Comparison of ENCODE assay signal across 9 mouse cellular contexts in the genomic region with DNA sequence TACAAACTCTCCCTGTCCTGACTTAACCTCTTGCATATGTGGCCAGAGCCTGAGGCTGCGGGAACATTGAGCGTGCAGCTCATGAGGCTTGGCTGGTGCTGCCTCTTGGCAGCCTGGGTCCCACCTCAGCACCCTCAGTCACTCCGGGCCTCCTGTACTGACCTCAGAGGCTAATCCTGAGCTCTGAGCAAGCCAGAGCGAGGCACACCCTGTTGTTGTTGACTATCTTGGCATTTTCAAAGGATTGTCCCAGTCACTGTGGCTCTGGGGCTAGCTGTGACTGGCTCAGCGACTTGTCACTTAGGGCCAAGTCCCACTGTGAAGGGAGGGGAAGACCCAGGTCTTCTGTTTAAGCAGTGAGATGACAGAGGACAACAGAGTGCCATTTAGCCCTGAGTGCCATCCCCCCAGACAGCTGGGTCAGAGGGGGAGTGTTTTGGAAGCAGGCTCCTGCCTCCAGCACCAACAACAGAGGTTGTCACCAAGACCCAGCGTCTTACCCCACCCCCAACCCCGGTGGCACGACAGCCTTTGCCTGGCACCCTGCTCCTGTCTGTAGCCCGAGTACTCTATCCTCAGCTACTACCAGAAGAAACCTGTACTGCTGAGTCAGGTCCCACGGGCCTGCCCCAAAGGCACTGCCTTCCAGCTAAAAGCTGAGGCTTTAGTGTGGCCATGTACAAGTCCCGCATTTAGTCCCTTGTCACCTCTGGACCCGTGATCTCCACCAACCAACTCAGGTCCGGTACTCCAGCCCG. TPM values are rescaled to one million over a fixed set of nuclear protein-coding genes. Genes with fewer than 3 reads are reported as not detected.
DNase-seq lines count a peak whose midpoint lies in the region; ATAC-seq lines count a peak whose summit lies in the region.
"Had no signal": no experiment of that assay in that cellular context is flagged by ENCODE, and none has a peak within 500 bp of the region (broad histone marks: within the 10 kb centered on the region; RNA-seq: fewer than 3 reads in every experiment).

No protein-coding gene starts in this region.

- H3K9me3 ChIP-seq in limb, embryonic 10.5 days (replicated peaks): no peaks in the 10 kb centered on the region

- no peak for ATAC-seq in erythroblast, adult 5-6 weeks (replicated peaks; ENCODE audit: low FRiP score, poor library complexity, severe bottlenecking)

- peak; percentile 46 to 47 for DNase-seq in frontal cortex, postnatal 10 days (ENCODE audit: low spot score in 2 of 2)
- no peak for DNase-seq in frontal cortex, postnatal 14 days (ENCODE audit: low spot score in 2 of 2)
- peak; percentile 51 for DNase-seq in urinary bladder, postnatal 25 days (ENCODE audit: low spot score)
- DNase-seq in urinary bladder, postnatal 4 days (ENCODE audit: low spot score in 2 of 2): no peak
- peak; percentile 80 for DNase-seq in heart, adult 8-10 months (ENCODE audit: low spot score)
- no peak for DNase-seq in limb, embryonic 10.5 days (ENCODE audit: low spot score)
- no peak for DNase-seq in spleen, postnatal 10 days (ENCODE audit: low spot score in 2 of 2)

- H3K27me3 ChIP-seq in limb, embryonic 10.5 days (ENCODE audit: low read depth, poor library complexity, severe bottlenecking): no peaks in the 10 kb centered on the region

- no peak overlapping the region for H3K4me3 ChIP-seq in limb, embryonic 10.5 days

- peaks cover 22% of the 10 kb centered on the region; the same call in 1 of the 2 replicates for H3K4me1 ChIP-seq in limb, embryonic 10.5 days

- H3K36me3 ChIP-seq in limb, embryonic 10.5 days: no peaks in the 10 kb centered on the region

- 65% methylated on average over 14 of the region's 14 CpGs for WGBS in limb, embryonic 10.5 days

- H3K27ac ChIP-seq in limb, embryonic 10.5 days: peak overlapping the region; percentile 38; the same call in 1 of the 2 replicates

RNA-seq across cellular contexts. Expression of a gene that starts 6.5 kb away (rescaled TPM):
- 1 to 10 TPM in 2 of 4 experiments, under 1 TPM in 2; 0.71 to 4.8 (median 1.6) TPM for total RNA-seq in heart, adult 8-10 months (2022)
- polyA plus RNA-seq in limb, embryonic 10.5 days (2016; fragmentation: Nextera tagmentation; extraction: Ambion mirVana): 7.6 and 10.0 TPM in 2 replicates
- total RNA-seq in erythroblast, adult 5-6 weeks (2015; ENCODE audit: low replicate concordance): not detected in 2 replicates
- total RNA-seq in erythroblast, adult 5-6 weeks (2017; ENCODE audit: low replicate concordance): not detected in 2 replicates
- total RNA-seq: left cerebral cortex, postnatal 25 days had no signal

RNA-seq across cellular contexts. Expression of a gene that starts 23.9 kb away (rescaled TPM):
- total RNA-seq in heart, adult 8-10 months (2022): 1 to 10 TPM; 2.6 to 3.8 (median 3.4) TPM
- polyA plus RNA-seq in limb, embryonic 10.5 days (2016; fragmentation: Nextera tagmentation; extraction: Ambion mirVana): 0.13 and 0.16 TPM in 2 replicates
- not detected in 2 replicates for total RNA-seq in erythroblast, adult 5-6 weeks (2015; ENCODE audit: low replicate concordance)
- not detected in 2 replicates for total RNA-seq in erythroblast, adult 5-6 weeks (2017; ENCODE audit: low replicate concordance)

RNA-seq across cellular contexts. Expression of a gene that starts 26.0 kb away (rescaled TPM):
- total RNA-seq in heart, adult 8-10 months (2022): 1,000 to 10,000 TPM in 2 of 4 experiments, 100 to 1,000 TPM in 2; 843 to 1,156 (median 1,037) TPM
- polyA plus RNA-seq in limb, embryonic 10.5 days (2016; fragmentation: Nextera tagmentation; extraction: Ambion mirVana): 6.2 and 7.7 TPM in 2 replicates
- not detected in 2 replicates for total RNA-seq in erythroblast, adult 5-6 weeks (2015; ENCODE audit: low replicate concordance)
- not detected in 2 replicates for total RNA-seq in erythroblast, adult 5-6 weeks (2017; ENCODE audit: low replicate concordance)

RNA-seq across cellular contexts. Expression of a gene that starts 31.7 kb away (rescaled TPM):
- 1 to 10 TPM in 2 of 4 experiments, under 1 TPM in 2; 0.49 to 1.5 (median 1.1) TPM for total RNA-seq in heart, adult 8-10 months (2022)
- 0.30 and 1.3 TPM in 2 replicates for polyA plus RNA-seq in limb, embryonic 10.5 days (2016; fragmentation: Nextera tagmentation; extraction: Ambion mirVana)
- total RNA-seq in erythroblast, adult 5-6 weeks (2015; ENCODE audit: low replicate concordance): not detected in 2 replicates
- total RNA-seq in erythroblast, adult 5-6 weeks (2017; ENCODE audit: low replicate concordance): not detected in 2 replicates

RNA-seq across cellular contexts. Expression of a gene that starts 32.1 kb away (rescaled TPM):
- total RNA-seq in heart, adult 8-10 months (2022): 1 to 10 TPM; 2.2 to 3.7 (median 2.6) TPM
- polyA plus RNA-seq in limb, embryonic 10.5 days (2016; fragmentation: Nextera tagmentation; extraction: Ambion mirVana): 3.1 TPM in 2 replicates
- total RNA-seq in erythroblast, adult 5-6 weeks (2015; ENCODE audit: low replicate concordance): 4.0 and 10.0 TPM in 2 replicates
- 0.77 and 6.7 TPM in 2 replicates for total RNA-seq in erythroblast, adult 5-6 weeks (2017; ENCODE audit: low replicate concordance)

Comparison
In these comparisons a context has a peak if more than half of its experiments do, and no peak if none do; other contexts are left out.
1. DNase-seq: peak in frontal cortex, postnatal 10 days (2 of 2), urinary bladder, postnatal 25 days (single experiment) and heart, adult 8-10 months (single experiment); none in frontal cortex, postnatal 14 days (0 of 2), urinary bladder, postnatal 4 days (0 of 2), limb, embryonic 10.5 days (single experiment) and spleen, postnatal 10 days (0 of 2).
2. RNA of a gene that starts 26.0 kb away (total RNA-seq): 843 to 1,156 TPM in heart, adult 8-10 months; not detected in erythroblast, adult 5-6 weeks; every median in the first group is over 100 times any median in the second.